Mouse (Mus musculus): ENCODE measurements around the gene Sf3a3. TPM values are rescaled to one million over a fixed set of nuclear protein-coding genes. Genes with fewer than 3 reads are reported as not detected.

Sf3a3 gene
- total RNA-seq (2015) (58.3 and 58.6 TPM in 2 replicates), total RNA-seq (2017) (88.3 and 100 TPM in 2 replicates)

DNA sequence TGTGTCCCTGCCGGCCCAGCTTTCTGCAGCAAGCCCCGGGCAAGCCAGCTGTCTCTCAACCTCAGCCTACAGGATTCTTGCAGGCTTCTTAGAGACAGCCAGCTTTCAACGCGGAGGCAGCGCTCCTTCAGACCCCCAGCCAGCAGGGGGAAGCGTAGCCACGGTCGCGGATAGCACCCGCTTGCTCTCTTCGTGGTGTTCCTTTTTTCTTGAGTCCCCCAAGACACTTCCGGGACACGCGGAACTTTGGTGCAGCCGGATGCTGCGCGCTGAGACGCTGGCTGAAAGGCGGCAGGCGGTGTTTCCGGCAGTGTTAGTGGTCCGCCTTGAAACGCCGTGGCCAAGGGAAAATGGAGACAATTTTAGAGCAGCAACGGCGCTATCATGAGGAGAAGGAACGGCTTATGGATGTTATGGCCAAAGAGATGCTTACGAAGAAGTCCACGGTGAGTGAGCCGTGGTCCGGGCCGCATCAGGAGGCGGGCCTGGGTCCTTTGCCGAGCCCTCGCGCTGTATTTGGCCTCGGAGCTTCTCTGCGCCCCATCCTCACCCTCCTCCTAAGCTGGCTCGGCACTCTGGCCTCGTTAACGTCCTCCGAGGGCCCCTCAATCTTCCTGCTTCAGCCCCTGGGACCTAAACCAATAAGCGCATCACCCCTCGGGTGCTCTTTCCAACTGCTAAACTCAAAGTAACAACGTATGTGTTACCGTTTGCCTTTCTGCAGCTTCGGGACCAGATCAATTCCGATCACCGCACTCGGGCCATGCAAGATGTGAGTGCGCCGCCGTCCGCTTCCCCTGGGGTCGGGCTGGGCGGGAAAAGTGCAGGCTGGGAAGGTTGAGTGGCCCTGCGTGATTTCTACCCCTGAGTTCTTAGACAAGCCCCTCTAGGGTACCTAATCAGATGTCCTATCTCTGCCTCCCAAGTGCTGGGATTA lies at the start of gene Sf3a3:
Gene Sf3a3 (plus strand): TSS at position 232 of the 937 bp plus-strand sequence.
- peak; percentile 94 for ATAC-seq (ENCODE audit: poor library complexity, severe bottlenecking)

DNA sequence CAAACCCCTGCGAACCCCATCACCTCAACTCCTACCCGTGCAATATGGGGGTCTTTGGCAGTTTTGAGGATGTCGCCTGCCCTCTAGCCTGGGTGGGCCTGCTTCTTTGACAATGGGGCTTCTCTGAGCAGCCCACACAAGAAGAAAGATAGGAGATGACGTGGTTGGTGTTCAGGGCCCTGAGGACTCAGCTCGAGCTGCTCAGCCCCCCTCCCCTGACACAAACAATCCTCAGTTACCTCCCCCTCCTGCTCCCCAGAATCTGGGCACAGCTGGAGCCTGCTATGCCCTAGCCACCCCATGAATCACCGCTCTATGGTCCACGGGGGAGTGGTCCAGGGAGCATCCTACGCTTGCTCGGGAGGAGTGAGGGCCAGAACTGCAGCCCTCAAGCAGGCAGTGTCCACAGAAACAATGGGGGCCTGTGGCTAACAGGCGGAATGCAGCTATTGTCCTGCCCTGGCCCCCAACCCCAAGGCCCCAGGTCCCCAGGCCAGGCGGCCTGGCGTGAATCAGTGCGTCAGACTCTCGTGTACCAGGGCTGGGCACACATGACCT lies 47.0 kb upstream of the Sf3a3 start:
- ATAC-seq (ENCODE audit: poor library complexity, severe bottlenecking): no peak

DNA sequence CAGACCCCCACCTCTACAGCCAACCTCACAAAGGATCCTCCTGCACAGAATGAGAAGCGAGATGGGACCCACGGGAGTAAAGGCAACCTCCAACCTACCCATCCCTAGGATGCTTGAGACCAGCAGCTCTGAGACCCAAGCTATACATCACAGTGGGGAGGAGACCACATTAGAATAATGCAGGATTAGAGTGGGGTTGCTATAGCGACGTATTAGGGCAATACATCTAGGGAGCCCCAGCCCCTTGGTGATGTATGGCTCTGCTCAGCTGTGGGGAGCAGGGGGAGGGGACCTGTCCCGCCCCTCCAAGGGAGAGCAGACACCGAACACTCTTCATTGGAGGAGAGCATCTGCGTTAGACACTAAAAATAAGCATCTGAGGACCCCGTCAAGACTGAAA lies 46.5 kb upstream of the Sf3a3 start:
- ATAC-seq (ENCODE audit: poor library complexity, severe bottlenecking): no peak

DNA sequence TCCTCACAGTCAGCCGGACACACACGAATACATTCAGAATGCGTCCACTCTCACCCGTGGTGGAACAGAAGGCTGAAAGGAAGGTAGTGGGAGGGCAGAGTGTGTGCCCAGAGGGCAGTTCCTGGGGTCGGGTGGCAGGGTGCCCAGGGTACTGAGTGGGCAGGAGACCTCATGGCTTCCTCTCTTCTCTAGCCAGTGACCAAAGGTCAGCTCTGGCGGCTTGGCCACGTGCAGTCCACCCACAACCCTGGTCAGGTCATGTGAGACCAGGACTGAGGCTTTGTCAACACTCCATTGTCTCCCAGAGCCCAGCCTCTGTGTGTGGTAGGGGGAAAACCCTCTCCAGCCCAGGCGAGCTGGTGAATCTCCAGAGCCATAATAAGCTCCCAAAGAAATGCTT lies 44.3 kb upstream of the Sf3a3 start:
- ATAC-seq (ENCODE audit: poor library complexity, severe bottlenecking): no peak

DNA sequence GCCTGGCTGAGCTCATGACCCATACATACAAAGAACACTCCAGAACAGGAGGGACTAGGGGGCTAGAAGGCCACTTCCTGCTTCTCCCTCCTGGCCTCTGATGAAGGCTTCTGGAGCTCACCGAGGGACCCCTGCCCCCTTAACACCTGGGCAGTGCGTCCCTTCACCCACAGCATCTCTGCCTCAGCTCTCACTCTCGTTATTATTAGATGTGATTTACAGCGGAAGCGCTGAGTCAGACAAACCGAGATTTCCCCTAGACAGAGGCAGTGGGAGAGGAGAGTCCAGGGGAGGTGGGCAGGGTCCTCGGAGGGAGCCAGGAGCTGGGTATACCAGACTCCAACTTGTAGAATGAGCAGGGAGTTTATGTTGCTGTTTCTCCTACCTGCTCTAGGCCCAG lies 43.0 kb upstream of the Sf3a3 start:
- ATAC-seq (ENCODE audit: poor library complexity, severe bottlenecking): no peak

DNA sequence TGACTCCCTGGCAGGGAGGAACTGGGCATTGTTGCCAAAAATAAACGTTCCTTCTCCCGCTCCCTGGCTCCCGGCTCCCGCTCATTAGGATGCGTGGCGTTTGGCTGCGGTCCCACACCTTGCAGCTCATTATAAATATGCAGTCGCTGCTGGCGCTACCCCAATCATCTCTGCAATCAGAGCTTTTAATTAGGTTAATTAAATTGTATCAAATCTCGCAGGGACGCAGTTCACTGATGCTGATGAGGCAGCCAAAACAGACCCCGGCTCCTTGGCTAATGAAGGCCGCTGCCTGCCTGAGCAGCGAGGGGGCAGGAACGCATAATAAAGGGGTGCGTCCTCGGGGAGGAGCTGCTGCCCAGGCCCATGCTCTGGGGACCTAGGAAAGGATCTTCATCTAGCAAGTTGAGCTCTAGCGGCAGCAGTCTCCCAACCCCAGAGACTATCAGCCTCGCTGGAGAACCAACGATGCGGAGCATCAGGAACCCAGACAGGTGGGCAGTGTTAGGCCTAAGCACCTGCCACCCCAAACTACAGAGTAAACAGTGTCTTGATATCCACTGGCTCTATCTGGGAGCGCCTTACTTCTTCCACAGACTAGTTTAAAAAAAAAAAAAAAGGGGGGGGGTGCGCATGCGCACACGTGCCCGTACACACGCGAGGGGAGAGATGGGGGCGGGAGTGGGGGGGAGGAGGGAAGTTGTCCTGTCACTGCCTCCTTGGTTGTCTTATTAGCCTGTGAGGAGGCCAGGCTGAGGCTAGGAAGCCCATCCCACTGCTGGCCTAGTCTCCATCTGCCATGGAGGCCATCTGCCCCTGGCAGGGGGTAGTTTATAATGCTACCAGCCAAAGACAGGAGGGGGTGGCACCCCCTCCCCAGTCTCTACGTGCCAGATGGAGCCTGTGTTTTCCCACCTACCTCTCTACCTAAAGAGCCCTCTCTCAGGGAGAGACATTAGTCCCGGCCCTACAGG lies 41.9 kb upstream of the Sf3a3 start:
- no peak for ATAC-seq (ENCODE audit: poor library complexity, severe bottlenecking)

DNA sequence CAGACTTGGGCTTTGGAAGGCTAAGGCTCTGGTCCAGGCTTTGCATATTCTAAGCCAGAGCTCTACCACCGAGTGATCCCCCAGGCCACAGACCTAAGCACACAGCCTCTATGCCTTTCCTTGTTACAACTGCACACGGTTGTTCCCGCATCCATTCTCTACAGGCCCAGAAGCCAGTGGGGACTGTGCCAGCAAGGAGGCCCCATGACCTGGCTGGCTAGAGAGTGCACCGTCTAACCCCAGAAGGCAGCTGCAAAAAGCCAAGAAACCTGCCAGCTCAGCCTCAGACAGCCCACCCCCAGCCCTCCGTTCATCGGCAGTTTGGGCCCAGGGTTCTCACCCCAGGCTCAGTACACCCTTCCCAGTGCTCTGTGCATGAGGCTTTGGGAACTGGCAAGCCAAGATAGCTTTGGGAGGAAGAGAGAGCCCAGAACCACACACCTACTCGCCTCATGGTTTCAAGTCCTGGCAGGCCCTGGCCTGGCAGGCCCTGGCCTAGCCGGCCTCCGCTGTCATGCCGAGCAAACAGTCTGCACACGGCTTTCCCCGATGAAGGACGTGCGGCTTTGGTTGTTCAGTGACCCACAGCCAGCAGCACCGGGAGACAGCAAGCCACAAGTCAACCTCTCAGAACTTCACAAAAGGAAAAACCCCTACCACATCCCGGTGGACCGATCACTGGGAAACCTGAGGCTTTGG lies 40.1 kb upstream of the Sf3a3 start:
- ATAC-seq (ENCODE audit: poor library complexity, severe bottlenecking): no peak

DNA sequence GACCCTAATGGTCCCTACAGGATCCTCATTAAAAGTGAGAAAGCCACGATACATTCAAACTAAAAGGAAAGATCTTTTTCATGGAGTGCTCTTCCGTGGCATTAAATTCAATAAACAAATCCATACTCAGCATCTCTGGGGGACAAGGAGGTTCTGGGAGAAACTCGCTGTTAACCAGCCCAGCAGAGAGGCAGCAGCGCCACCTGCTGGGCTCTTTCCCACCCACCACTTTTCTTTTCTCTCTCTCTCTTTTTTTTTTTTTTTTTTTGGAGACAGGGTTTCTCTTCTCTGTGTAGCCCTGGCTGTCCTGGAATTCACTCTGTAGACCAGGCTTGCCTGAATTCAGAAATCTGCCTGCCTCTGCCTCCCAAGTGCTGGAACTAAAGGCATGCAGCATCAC lies 39.5 kb upstream of the Sf3a3 start:
- peak; percentile 60 for ATAC-seq (ENCODE audit: poor library complexity, severe bottlenecking)

DNA sequence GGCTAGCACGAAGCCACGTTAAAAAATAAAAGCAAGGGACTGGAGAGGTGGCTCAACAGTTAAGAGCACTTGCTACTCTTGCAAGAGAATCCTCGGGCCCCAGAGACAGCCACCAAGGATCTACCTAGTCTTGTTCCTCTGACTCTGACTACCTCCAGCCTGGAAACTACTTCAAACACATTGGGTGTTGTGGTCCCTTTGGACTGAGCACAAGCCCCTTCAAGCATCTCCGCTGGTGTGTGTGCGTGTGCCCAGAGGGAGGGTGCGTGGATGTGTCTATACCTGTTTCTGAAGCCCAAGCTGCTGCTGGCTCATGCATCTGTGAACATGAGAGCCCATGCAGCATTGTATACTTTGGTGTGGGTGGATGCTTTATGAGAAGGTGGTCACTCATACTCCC lies 38.6 kb upstream of the Sf3a3 start:
- ATAC-seq (ENCODE audit: poor library complexity, severe bottlenecking): no peak

DNA sequence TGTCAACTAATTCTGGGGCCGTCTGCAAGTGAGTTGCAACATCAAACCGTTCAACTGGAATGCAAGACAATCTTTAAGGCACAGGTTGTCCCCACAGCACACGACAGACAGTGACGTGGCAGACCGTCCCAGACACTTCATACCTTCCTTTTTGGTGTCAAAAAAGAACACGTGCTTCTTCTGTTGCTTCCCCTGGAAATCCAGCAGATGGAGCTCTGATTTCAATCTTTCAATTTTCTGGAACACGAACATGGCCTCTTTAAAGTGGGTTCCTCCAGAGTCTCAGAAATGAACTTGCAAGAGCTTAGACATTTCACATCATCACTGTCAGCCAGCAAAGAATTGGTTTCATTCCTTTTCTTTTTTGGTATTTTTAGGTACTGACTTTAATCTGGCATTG lies 32.3 kb upstream of the Sf3a3 start:
- ATAC-seq (ENCODE audit: poor library complexity, severe bottlenecking): peak; percentile 47

DNA sequence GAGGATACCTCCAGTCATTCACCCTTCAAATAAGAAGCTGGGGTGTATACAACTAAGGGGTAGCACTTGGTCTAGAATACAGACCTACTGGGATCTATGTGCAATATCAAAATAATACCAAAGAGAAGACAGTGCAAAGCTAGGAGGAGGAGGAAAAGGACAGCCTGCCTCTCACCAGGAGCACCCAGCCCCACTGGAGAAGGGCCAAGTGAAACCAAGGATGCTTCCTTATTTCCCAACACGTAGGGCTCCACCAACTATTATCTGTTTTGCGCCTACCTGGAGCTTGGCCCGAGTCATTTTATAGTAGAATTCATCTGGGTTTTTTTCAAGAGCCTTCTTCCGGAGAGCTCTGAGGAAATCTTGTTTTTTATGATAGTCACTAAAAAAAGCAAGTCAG lies 31.1 kb upstream of the Sf3a3 start:
- ATAC-seq (ENCODE audit: poor library complexity, severe bottlenecking): no peak

DNA sequence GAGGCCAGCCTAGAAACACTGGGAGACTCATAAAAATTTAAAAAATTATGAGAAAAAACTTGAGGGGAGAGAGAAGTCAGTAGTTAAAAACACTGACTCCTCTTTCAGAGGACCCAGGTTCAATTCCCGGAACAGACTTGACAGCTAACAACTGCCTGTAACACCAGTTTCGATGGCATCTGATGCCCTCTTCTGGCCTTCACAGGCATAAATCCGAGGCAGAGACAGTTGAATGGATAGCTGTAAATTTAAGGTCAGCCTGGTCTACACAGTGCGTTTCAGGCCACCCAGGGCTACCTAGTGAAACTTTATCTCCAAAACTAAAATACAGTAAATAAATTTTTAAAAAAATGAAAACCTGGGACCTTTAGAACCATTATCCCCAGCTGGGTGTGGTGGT lies 29.6 kb upstream of the Sf3a3 start:
- ATAC-seq (ENCODE audit: poor library complexity, severe bottlenecking): no peak

DNA sequence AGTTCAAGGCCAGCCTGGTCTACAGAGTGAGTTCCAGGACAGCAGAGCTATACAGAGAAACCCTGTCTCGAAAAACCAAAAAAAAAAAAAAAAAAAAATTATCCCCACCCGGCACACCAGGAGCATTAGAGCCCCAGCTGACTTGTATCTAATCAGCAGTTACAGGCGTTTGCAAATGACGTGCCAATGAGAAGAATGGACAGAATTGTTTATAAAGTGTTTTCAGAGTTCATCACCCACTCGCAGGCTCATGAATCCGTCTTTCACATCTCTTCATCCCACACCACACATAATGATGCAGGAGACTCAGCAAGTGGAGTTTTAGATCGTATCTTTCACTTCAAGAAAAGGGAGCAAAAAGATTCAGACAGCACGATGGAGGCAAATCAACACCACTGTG lies 29.1 kb upstream of the Sf3a3 start:
- ATAC-seq (ENCODE audit: poor library complexity, severe bottlenecking): no peak

DNA sequence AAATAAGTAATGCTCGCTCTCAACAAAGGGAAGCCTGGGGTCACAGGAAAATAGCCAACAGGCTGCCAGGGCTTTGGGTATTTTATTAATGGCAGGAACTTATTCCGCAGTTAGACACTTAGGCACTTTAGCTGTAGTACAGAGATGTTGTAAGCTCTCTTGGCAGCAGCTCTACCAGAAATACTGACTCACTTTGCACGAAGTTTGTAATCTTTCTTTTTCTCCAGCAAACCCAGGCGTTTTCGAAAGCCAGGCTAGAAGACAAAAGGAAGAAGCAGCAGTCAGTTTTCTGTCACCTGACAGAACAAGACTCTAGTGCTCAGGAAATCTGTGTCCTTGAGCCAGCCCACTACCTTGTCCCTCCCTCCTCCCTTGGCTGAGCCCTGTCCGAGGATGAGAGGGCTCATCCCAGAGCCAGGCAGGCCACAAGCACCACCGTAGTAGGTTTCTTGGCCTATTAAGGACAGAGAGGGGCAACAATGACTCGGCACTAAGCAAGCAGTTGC lies 28.6 kb upstream of the Sf3a3 start:
- ATAC-seq (ENCODE audit: poor library complexity, severe bottlenecking): no peak

DNA sequence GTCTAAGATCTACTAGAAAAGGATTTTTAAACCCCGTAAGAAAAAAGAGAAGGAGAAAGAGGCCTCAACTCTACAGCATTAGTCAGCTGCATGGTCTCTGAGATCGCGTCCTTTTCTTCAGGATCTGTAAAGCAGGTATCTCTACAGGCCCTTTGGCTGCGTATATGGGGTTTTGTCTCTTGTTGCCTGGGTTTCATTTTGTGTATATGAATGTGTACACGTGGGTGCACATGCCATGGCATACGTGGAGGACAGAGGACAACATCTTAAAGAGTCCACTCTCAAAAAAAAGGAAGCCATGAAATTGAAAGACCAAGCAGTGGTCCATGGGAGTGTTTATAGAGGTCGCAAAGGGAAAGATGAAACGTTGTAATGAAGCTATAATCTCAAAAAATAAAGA lies 23.1 kb upstream of the Sf3a3 start:
- ATAC-seq (ENCODE audit: poor library complexity, severe bottlenecking): no peak

DNA sequence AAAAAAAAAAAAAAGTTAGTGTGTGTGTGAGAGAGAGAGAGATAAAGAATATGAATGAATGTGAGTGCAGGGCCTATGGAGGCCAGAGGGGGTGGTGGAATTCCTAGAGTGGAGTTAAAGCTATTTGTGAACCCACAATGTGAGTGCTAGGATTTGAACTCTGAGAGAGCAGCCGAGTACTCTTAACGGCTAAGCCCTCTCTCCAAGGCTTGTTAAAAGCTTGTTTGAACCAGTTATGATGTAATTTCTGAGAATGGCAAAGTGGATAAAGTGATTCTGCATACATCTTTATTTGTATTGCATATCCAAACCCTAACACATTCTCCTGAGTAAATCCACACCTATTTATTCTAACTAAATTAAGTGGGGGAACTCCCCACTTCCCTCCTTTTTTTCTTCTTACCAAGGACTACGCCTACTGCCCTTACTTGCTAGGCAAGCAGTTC lies 22.1 kb upstream of the Sf3a3 start:
- no peak for ATAC-seq (ENCODE audit: poor library complexity, severe bottlenecking)

DNA sequence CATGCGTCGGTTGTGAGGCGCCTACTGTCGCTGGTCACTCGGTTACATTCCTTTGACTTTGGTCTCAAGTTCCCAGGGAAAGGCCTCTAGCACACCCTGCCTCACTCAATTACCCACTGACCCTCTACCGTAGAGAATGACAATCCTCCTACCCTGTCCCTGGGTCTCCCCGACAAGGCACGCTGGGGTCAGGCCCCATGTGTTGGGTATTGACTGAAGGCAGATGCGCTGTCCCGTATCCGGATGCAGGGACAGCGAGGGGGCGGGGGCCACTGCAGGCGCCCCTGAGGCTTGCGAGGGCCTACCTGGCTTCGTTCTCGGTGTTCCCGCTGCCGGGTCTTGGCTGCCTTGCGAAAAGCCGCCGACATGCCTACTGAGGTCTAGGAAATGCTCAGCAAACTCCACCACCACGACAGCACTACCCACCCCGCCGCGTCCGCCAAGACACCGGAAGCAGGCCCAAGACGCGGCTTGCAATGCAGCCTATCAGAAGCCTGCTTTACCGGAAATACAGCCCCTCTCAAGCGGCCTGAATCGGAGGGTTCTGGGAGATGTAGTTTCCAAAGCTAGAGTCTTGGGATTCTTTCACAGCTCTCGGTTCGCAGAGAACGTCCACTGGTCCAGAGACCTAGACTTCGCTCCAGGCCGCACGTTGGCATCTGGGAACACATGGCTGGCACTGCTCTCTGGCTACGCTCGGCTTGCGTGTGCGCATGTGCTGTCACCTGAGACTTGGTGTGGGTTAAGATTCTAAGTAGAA lies 21.3 kb upstream of the Sf3a3 start, which contains the start of gene Utp11:
Gene Utp11 (minus strand): TSS at position 466 of the 760 bp plus-strand sequence.
- peak; percentile 93 for ATAC-seq (ENCODE audit: poor library complexity, severe bottlenecking)

DNA sequence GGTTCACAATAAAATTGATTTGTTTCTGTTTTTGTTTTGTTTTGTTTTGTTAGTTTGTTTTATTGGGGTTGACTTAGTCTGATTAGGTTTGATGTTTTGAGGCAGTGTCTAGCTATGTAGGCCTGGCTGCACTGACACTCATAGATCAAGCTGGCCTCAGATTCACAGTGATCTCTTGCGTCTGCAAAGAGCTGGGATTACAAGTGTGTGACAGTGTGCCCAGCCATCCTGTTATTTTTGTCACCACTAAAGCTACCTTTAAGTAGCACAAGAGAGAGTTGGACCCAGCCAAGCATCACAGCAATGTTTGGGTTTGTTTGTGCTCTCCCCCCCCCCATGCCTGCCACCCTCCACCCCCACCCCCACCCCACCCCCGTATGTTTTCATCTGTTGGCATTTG lies 20.0 kb upstream of the Sf3a3 start:
- ATAC-seq (ENCODE audit: poor library complexity, severe bottlenecking): no peak

DNA sequence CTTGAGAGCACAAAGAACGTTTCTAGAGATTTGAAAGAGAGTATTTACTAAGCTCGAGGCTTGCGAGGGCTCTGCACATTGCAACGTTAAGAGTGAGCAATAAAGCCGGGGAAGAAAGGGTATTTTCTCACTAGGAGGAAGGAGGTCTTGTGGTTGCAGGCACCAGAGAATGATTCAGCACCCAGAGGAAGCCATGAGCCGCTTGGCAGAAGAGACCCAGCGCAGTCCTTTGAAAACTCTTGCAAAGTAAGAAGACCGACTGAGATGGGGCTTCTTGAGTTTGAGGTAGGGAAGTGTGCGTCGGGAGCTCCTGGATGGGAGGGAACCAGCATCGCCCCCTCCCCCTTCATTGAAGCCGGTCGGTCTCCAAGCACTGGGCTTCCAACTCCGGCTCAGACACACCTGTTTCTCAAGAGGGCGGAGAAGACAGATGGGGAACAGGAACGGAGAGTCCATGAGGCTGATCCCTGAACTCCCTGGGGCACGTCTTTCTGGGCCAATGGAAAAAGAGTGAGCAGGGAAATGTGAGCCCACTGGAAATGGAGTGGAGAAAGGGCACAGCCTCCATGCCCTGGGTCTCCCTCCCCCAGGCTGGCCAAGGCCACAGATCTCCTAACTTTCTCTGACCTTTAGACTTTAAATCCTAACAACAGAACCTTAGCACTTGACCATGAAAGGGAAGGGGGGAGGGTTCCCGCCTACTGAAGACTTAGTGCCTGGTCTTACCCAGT lies 18.6 kb upstream of the Sf3a3 start:
- peak; percentile 49 for ATAC-seq (ENCODE audit: poor library complexity, severe bottlenecking)

Data from megakaryocyte, adult 5-6 weeks (primary cell).